Comparison of ENCODE assay signal across 26 mouse cellular contexts in genomic region chr1:35232592-35232991, GRCm38 (mm10).
DNase-seq lines count a peak whose midpoint lies in the region; ATAC-seq lines count a peak whose summit lies in the region.
"Had no signal": no experiment of that assay in that cellular context is flagged by ENCODE, and none has a peak within 500 bp of the region (broad histone marks: within the 10 kb centered on the region; RNA-seq: fewer than 3 reads in every experiment).

No protein-coding gene starts in this region.

- no peak overlapping the region for H3K4me3 ChIP-seq in hindbrain, embryonic 13.5 days
- H3K4me3 ChIP-seq in hindbrain, embryonic 10.5 days, result no peak overlapping the region
- H3K4me3 ChIP-seq: gastrocnemius, adult 2 months; limb, embryonic 13.5 days; lung, embryonic 15.5 days; midbrain, embryonic 10.5 days had no signal

- peak overlapping the region; percentile 45; the same call in 1 of the 2 replicates for H3K27ac ChIP-seq in hindbrain, embryonic 13.5 days
- H3K27ac ChIP-seq in hindbrain, embryonic 10.5 days, result no peak overlapping the region
- H3K27ac ChIP-seq: gastrocnemius, adult 2 months; hindbrain, embryonic 14.5 days; limb, embryonic 13.5 days; lung, embryonic 15.5 days; midbrain, embryonic 10.5 days had no signal

- peaks cover 4% of the 10 kb centered on the region for H3K4me1 ChIP-seq in hindbrain, embryonic 13.5 days (replicated peaks)
- H3K4me1 ChIP-seq in hindbrain, embryonic 10.5 days (replicated peaks), result no peaks in the 10 kb centered on the region
- H3K4me1 ChIP-seq: limb, embryonic 13.5 days; lung, embryonic 15.5 days had no signal

- H3K9ac ChIP-seq in hindbrain, embryonic 13.5 days, result no peak overlapping the region
- H3K9ac ChIP-seq: hindbrain, embryonic 14.5 days; limb, embryonic 13.5 days; lung, embryonic 15.5 days had no signal

- no peaks in the 10 kb centered on the region for H3K36me3 ChIP-seq in hindbrain, embryonic 13.5 days
- no peaks in the 10 kb centered on the region for H3K36me3 ChIP-seq in hindbrain, embryonic 10.5 days
- H3K36me3 ChIP-seq: limb, embryonic 13.5 days; lung, embryonic 15.5 days; midbrain, embryonic 10.5 days had no signal

- no peak for ATAC-seq in hindbrain, embryonic 13.5 days (ENCODE audit: low FRiP score)
- ATAC-seq: activated CD4-positive, CD25-positive, alpha-beta regulatory T cell, adult 4 months; forebrain, embryonic 14.5 days had no signal

- H3K4me2 ChIP-seq in hindbrain, embryonic 13.5 days, result no peak overlapping the region
- H3K4me2 ChIP-seq: hindbrain, embryonic 14.5 days; limb, embryonic 13.5 days; liver, embryonic 11.5 days; lung, embryonic 15.5 days had no signal

- H3K9me3 ChIP-seq in hindbrain, embryonic 13.5 days, result no peaks in the 10 kb centered on the region
- H3K9me3 ChIP-seq in hindbrain, embryonic 10.5 days, result no peaks in the 10 kb centered on the region
- H3K9me3 ChIP-seq: limb, embryonic 13.5 days; lung, embryonic 15.5 days; midbrain, embryonic 10.5 days had no signal

- WGBS in hindbrain, embryonic 13.5 days, result 18% methylated on average over 2 of the region's 2 CpGs
- 38% methylated on average over 2 of the region's 2 CpGs for WGBS in hindbrain, embryonic 10.5 days

- H3K27me3 ChIP-seq in hindbrain, embryonic 13.5 days, result no peaks in the 10 kb centered on the region
- H3K27me3 ChIP-seq in hindbrain, embryonic 10.5 days (ENCODE audit: insufficient read depth, poor library complexity, severe bottlenecking), result no peaks in the 10 kb centered on the region
- H3K27me3 ChIP-seq: limb, embryonic 13.5 days; lung, embryonic 15.5 days had no signal

- no peak for DNase-seq in hindbrain, embryonic 10.5 days (ENCODE audit: low spot score)
- DNase-seq in retina, postnatal 1 day, result peak; percentile 17
- no peak for DNase-seq in retina, embryonic 14.5 days (ENCODE audit: low spot score)
- DNase-seq in R1 (ENCODE audit: low read depth, low spot score), result peak; percentile 100
- DNase-seq in embryo, embryonic 11 days, result peak; percentile 7
- DNase-seq in c-Kit-positive CD71-positive TER-119-positive erythroid progenitor cells, embryonic 14.5 days (ENCODE audit: low spot score), result no peak
- no peak for DNase-seq in gastrocnemius, postnatal 25 days
- DNase-seq: adrenal gland, adult 2 months; adrenal gland, postnatal 36 days; B cell, adult 2 months; cerebellum, adult 11 months; cerebellum, adult 9-10 months; cerebellum, postnatal 36 days; gastrocnemius, adult 2 months; heart, postnatal 14 days; kidney, adult 2 months; kidney, postnatal 36 days; thymus, postnatal 14 days had no signal

Comparison
In these comparisons a context has a peak if more than half of its experiments do, and no peak if none do; other contexts are left out.
1. DNase-seq: peak in retina, postnatal 1 day (single experiment), R1 (single experiment) and embryo, embryonic 11 days (single experiment); none in hindbrain, embryonic 10.5 days (single experiment), retina, embryonic 14.5 days (single experiment), c-Kit-positive CD71-positive TER-119-positive erythroid progenitor cells, embryonic 14.5 days (single experiment) and gastrocnemius, postnatal 25 days (single experiment).